Mouse (Mus musculus) hindbrain, embryonic 11.5 days (tissue): ENCODE measurements at regions not wholly inside any gene's neighbourhood (a gene's known extent, or its start where the extent isn't known, plus 50 kb on each side); places are given as distances from the start of the nearest gene placed in this dataset.

ENCODE experiments used
- ATAC-seq: fragments of 200-750 bp; cut with Nextera tagmentation; 2 replicates; pipeline ENCODE4 v1.8.0; 2017; ENCODE audit warnings: mild to moderate bottlenecking, moderate TSS enrichment, moderate library complexity; ENCODE audit not compliant: low FRiP score
- DNase-seq: peaks from one replicate; pipeline ENCODE4 v3.0.0-alpha.2; 2015; ENCODE audit warnings: low spot score
- H3K27ac ChIP-seq: fragments of 300-500 bp; sonication (generic); 2 replicates; pipeline ENCODE4 v1.5.1; 2014; ENCODE audit warnings: mild to moderate bottlenecking, low read depth, low read length
- H3K27me3 ChIP-seq: fragments of 300-500 bp; sonication (generic); 2 replicates; pipeline ENCODE4 v1.6.1; 2014; ENCODE audit warnings: mild to moderate bottlenecking, low read length, moderate library complexity, mixed read lengths; ENCODE audit not compliant: control insufficient read depth, insufficient read depth
- H3K36me3 ChIP-seq: fragments of 300-500 bp; sonication (generic); 2 replicates; pipeline ENCODE4 v1.6.1; 2014; ENCODE audit warnings: mild to moderate bottlenecking, low read length, moderate library complexity, mixed read lengths; ENCODE audit not compliant: control insufficient read depth, insufficient read depth
- H3K4me1 ChIP-seq: fragments of 300-500 bp; sonication (generic); replicated peaks from 2 replicates; pipeline ENCODE4 v1.6.1; 2014; ENCODE audit warnings: low read length, mixed read lengths; ENCODE audit not compliant: control insufficient read depth, insufficient read depth
- H3K4me2 ChIP-seq: fragments of 300-500 bp; sonication (generic); replicated peaks from 2 replicates; pipeline ENCODE4 v1.6.1; 2014; ENCODE audit warnings: mild to moderate bottlenecking, low read depth, low read length
- H3K4me3 ChIP-seq: fragments of 300-500 bp; sonication (generic); 2 replicates; pipeline ENCODE4 v1.5.1; 2014; ENCODE audit warnings: low read depth, low read length
- H3K9ac ChIP-seq: fragments of 300-500 bp; sonication (generic); 2 replicates; pipeline ENCODE4 v1.6.1; 2014; ENCODE audit warnings: low read depth, low read length
- H3K9me3 ChIP-seq: fragments of 300-500 bp; sonication (generic); 2 replicates; pipeline ENCODE4 v1.6.1; 2016; ENCODE audit warnings: low read length; ENCODE audit not compliant: control insufficient read depth
- WGBS: fragments of 180-500 bp; shearing (Covaris S2); extraction: QIAGEN DNeasy Blood & Tissue Kit; methylation state at CpG from one replicate; pipeline ENCODE4 v1.1.7; 2014; 5-methylcytosine and 5-hydroxymethylcytosine counted together

DNA sequence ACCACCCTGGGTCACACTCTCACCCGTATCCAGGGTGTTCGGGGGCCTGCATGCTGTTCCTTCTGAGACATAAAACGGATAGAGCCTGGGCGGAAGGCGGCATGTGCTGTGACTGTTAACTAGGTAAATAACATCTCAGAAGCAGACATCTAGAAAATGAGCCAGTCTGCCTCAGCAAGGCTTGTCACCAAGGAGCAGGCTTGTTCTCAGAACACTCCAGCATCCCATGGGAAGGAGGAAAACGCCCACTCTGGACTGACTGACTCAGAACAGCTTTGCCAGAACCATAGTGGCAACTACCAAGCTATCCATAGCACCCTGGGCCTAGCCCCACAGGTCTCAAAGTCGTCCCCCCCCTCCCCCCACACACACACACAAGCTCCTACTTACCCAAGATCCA is 63.8 kb upstream of the Cdh5 start:
- ATAC-seq: no peak
- Histone ChIP-seq H3K27me3 (no peaks in the 10 kb centered on the region), H3K4me3 (no peak overlapping the region), H3K4me2 (no peak overlapping the region), H3K9ac (no peak overlapping the region), H3K9me3 (no peaks in the 10 kb centered on the region), H3K4me1 (no peaks in the 10 kb centered on the region; the same call in 1 of the 2 replicates), H3K36me3 (no peaks in the 10 kb centered on the region), H3K27ac (no peak overlapping the region)
- DNase-seq: no peak
- WGBS: 89% methylated on average over 7 of the region's 7 CpGs

DNA sequence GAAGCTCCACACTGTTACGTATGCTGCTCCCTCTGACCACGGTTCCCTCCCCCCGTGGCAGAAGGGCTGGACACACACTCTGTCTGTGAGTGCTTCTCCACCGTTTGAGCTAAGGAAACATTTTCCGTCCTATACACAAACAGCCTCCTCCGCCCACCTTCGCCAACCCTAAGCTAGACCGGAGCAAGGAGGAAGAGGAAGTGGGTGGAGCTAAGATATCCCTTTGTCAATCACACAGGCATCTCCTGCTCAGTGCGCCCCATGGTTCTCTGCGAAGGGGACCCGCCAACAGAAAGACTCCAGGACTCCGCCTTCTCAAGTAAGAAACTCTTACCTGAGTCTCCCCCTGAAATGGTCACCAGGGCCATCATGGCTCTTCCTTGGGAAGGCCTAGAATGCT is 61.9 kb upstream of the Cdh5 start:
- H3K4me3 ChIP-seq: no peak overlapping the region
- no peaks in the 10 kb centered on the region for H3K9me3 ChIP-seq
- H3K27ac ChIP-seq: no peak overlapping the region
- H3K36me3 ChIP-seq: no peaks in the 10 kb centered on the region
- ATAC-seq (no peak), DNase-seq (no peak)
- H3K4me1 ChIP-seq: no peaks in the 10 kb centered on the region; the same call in 1 of the 2 replicates
- 80% methylated on average over 12 of the region's 12 CpGs for WGBS
- H3K27me3 ChIP-seq: no peaks in the 10 kb centered on the region
- H3K4me2 ChIP-seq: no peak overlapping the region
- H3K9ac ChIP-seq: no peak overlapping the region

DNA sequence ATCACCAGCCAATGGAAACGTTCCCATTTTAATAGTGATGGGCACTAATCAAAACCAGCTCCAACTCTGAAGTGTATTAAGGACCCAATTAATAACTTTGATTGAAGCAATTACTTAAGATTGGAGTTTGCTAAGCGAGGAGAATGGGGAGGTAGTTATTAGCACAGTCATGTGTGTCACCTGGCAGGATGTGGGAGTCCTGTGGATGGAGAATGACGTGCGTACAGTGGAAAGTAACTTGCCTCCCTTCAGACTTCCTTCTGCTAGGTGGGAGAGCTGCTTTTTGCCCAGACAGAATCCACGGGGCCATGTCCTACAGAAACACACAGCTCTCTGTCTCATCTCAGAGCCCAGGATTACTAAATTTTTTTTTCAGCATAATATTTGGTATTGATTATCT is 59.9 kb upstream of the Cdh5 start:
- WGBS: 76% methylated on average over 5 of the region's 5 CpGs
- H3K4me1 ChIP-seq: no peaks in the 10 kb centered on the region; the same call in 1 of the 2 replicates
- no peak overlapping the region for H3K4me3 ChIP-seq
- no peak for DNase-seq
- no peaks in the 10 kb centered on the region for H3K27me3 ChIP-seq
- no peaks in the 10 kb centered on the region for H3K9me3 ChIP-seq
- no peaks in the 10 kb centered on the region for H3K36me3 ChIP-seq
- H3K27ac ChIP-seq: no peak overlapping the region
- no peak overlapping the region for H3K9ac ChIP-seq
- ATAC-seq: no peak
- H3K4me2 ChIP-seq: no peak overlapping the region

DNA sequence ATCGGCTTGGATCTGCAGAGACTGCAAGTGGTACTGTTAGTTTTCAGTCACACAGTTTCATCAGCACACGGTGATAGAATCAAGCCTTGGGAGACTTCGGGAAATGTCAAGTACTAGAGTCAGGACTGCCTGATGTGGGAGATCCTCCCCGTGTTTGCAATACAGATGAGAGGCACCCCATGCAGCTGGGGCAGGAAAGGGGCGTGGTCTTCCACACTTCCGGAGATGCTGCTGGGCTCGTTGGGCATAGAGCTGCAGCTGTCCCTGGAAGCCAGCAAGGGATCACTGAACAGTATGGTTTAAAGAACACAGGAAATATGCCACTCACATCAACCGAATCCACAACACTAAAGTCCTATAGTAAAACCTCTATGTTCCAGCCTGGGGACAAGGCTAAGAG is 59.0 kb upstream of the Cdh5 start:
- Histone ChIP-seq H3K4me2 (no peak overlapping the region), H3K4me3 (no peak overlapping the region), H3K4me1 (no peaks in the 10 kb centered on the region; the same call in 1 of the 2 replicates), H3K27ac (no peak overlapping the region), H3K27me3 (no peaks in the 10 kb centered on the region), H3K9me3 (no peaks in the 10 kb centered on the region), H3K36me3 (no peaks in the 10 kb centered on the region), H3K9ac (no peak overlapping the region)
- 35% methylated on average over 8 of the region's 8 CpGs for WGBS
- no peak for ATAC-seq
- peak; percentile 22 for DNase-seq

DNA sequence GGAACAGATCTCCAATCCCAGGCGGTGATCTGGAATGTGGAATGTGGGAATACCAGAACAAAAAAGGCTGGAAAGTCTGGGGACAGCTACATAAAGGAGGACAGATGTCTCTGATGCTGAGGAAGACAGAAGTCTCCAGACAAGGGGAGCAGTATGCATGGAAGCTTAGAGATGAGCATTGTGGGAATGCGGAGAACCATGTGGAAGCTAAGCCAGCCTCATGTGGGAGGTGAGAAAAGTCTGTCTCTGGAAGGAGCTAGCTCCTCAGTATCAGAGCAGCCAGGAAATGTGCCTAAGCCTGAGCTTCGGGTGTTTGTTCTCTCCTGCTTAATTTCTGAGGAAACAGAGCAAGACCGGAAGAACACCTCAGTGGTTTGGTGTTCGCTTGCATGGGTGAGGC is 53.4 kb upstream of the Cdh5 start:
- no peak for ATAC-seq
- H3K4me3 ChIP-seq: no peak overlapping the region
- H3K9me3 ChIP-seq: no peaks in the 10 kb centered on the region
- no peaks in the 10 kb centered on the region for H3K27me3 ChIP-seq
- DNase-seq: no peak
- no peak overlapping the region for H3K27ac ChIP-seq
- no peaks in the 10 kb centered on the region for H3K4me1 ChIP-seq
- no peak overlapping the region for H3K9ac ChIP-seq
- no peak overlapping the region for H3K4me2 ChIP-seq
- no peaks in the 10 kb centered on the region for H3K36me3 ChIP-seq
- 87% methylated on average over 5 of the region's 5 CpGs for WGBS

DNA sequence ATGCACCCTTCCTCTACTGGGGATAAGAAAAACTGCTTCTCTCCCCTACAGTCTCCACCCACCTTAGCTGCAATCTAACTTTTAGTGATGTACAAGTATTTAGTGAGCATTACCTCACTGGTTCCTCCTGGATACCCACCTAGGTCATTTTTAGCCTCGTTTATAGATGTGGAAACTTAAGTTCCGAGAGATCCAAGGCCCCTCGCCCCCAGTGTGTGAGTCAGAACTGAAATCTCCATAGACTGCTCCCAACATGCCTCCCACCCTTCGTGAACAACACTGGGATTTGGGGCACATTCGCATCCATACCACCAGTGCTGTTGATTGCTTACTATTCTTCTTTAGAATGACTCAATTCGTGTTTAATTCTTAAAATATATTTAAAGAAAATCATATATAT is 52.2 kb upstream of the Cdh5 start:
- Histone ChIP-seq H3K27me3 (no peaks in the 10 kb centered on the region), H3K9me3 (no peaks in the 10 kb centered on the region), H3K4me3 (no peak overlapping the region), H3K27ac (no peak overlapping the region), H3K4me2 (no peak overlapping the region), H3K4me1 (no peaks in the 10 kb centered on the region), H3K36me3 (no peaks in the 10 kb centered on the region), H3K9ac (no peak overlapping the region)
- no peak for DNase-seq
- ATAC-seq: no peak
- 82% methylated on average over 6 of the region's 6 CpGs for WGBS

DNA sequence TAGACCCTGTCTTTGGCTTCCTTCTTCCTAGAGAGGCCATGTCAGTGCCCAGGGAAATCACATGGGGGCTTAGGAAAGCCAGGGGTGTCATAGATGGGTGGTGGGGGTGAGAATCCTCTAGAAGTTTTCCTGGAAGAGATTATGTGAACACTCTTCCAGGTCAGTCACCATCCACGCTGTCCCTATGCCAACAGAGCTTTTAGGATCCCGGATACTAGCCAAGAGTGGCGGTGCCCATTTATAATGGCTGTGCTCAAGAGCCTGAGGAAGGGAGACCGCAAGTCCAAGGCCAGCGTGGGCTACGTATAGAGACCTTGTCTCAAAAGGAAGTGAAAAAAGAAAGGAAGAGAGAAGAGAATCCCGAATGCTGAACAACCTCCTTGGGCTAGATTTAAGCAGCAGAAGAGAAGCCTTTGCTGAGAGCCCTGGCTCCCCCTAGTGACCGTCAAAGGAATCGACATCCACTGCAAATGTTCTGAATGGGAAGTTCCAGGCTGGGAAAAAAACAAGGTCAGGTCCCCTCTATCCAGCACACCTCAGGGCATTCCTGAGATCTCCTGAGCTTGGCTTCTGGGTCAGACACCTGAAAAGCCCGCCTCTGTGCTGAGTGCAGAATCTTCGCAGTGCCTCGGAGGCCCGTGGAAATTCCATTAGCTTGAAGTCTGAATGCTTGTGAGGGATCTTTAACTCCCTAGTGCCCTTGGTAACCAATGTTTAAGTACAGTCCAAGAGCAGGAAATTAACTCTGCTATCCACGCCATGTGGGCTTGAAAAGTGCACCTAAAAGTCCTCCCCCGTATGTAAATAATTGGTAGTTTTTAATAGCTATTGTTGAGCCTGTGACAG is 50.5 kb upstream of the Cdh5 start:
- Histone ChIP-seq H3K36me3 (no peaks in the 10 kb centered on the region), H3K27ac (no peak overlapping the region), H3K9ac (no peak overlapping the region), H3K27me3 (no peaks in the 10 kb centered on the region), H3K4me3 (no peak overlapping the region), H3K9me3 (no peaks in the 10 kb centered on the region), H3K4me1 (no peaks in the 10 kb centered on the region), H3K4me2 (no peak overlapping the region)
- peak; percentile 38; the same call in 1 of the 2 replicates for ATAC-seq
- 31% methylated on average over 15 of the region's 15 CpGs for WGBS
- DNase-seq: peak; percentile 80

DNA sequence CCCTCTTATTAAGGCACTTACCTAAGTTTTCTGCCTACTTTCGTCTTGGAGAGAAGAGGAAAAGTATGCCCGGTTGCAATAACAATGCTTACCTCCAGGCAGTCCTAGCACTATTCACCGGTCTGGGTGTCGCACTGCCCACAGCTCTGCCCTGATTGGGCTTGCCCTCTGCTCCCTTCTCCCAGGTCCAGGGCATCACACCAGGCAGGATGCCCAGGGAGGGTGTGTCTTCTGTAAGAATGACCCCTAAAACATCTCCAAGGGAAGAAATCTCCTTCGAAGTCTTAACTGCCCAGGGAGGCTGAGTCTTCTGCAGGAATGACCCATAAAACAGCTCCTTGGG is 49.9 kb upstream of the Cdh5 start:
- Histone ChIP-seq H3K9me3 (no peaks in the 10 kb centered on the region), H3K4me3 (no peak overlapping the region), H3K27ac (no peak overlapping the region), H3K9ac (no peak overlapping the region), H3K4me2 (no peak overlapping the region), H3K36me3 (no peaks in the 10 kb centered on the region), H3K4me1 (no peaks in the 10 kb centered on the region), H3K27me3 (no peaks in the 10 kb centered on the region)
- 62% methylated on average over 5 of the region's 5 CpGs for WGBS
- ATAC-seq (0 out of 2 replicates have a peak, but pooled peaks have one; percentile 49), DNase-seq (no peak)
